Mouse (Mus musculus) erythroblast, embryonic 14.5 days (primary cell): Measurements from ENCODE around the gene Gdpd1.

Experiments used
- GATA1 ChIP-seq: IDR thresholded peaks from 2 replicates; pipeline ENCODE4 v1.6.1; 2012; ENCODE audit warnings: low read length, inconsistent platforms, mixed read lengths
- TAL1 ChIP-seq: IDR thresholded peaks from 3 replicates; pipeline ENCODE4 v1.6.1; 2012; ENCODE audit warnings: low read length, inconsistent platforms, mixed read lengths

DNA sequence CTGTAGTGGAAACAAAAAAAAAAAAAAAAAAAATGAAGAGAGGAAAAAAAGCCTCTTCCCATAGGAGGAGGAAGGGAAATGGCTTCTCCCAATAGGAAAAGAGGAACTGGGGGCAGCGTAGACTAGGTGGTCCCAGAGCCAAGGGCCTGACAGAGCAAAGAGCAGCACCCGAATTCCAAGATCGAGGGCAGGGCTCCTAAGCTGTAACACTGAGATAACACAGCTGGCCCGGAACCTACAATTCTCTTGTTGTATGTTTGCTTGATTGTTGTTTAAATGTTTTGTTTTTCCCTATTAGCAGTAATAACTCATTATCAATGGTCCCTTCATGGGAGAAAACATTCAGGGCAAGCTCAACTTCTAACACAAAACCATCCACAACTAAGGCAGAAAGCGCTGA, 26.9 kb downstream of the Gdpd1 start:
- TF ChIP-seq TAL1 (peak; percentile 60), GATA1 (no peak)
